Mouse (Mus musculus) cerebellum, adult 11-12 months (tissue): ENCODE results near the gene Fam178b.
"Not testable (repeated sequence)": the region's sequence is repeated elsewhere in the genome, so short reads cannot be mapped to it uniquely, and the experiment has no call there.

Source experiments
- DNase-seq: peaks from one replicate; pipeline ENCODE4 v3.0.0; 2022

The Fam178b gene

GRCm38 (mm10) chr1:36671260-36671659 is 11.7 kb downstream of the Fam178b start:
- no peak for DNase-seq

GRCm38 (mm10) chr1:36670256-36670655 is 12.7 kb downstream of the Fam178b start:
- no peak for DNase-seq

GRCm38 (mm10) chr1:36668007-36668406 is 15.0 kb downstream of the Fam178b start:
- not testable (repeated sequence) for DNase-seq

- DNase-seq = no peak
Observed at GRCm38 (mm10) chr1:36665934-36666333, 17.0 kb downstream of the Fam178b start.

GRCm38 (mm10) chr1:36665165-36665723 is 17.7 kb downstream of the Fam178b start:
- no peak for DNase-seq

- peak; percentile 43 for DNase-seq
Observed at GRCm38 (mm10) chr1:36664457-36664856, 18.5 kb downstream of the Fam178b start.

GRCm38 (mm10) chr1:36658621-36659399 is 24.2 kb downstream of the Fam178b start:
- DNase-seq = no peak

- DNase-seq = no peak
Observed at GRCm38 (mm10) chr1:36657658-36658415, 25.1 kb downstream of the Fam178b start.

GRCm38 (mm10) chr1:36656233-36656632 is 26.8 kb downstream of the Fam178b start:
- DNase-seq = no peak

GRCm38 (mm10) chr1:36655039-36655438 is 27.9 kb downstream of the Fam178b start:
- DNase-seq = no peak

GRCm38 (mm10) chr1:36647631-36648030 is 35.4 kb downstream of the Fam178b start:
- no peak for DNase-seq

- no peak for DNase-seq
Observed at GRCm38 (mm10) chr1:36646285-36646684, 36.7 kb downstream of the Fam178b start.

GRCm38 (mm10) chr1:36644615-36645007 is 38.4 kb downstream of the Fam178b start:
- no peak for DNase-seq

- no peak for DNase-seq
Observed at GRCm38 (mm10) chr1:36643957-36644614, 38.9 kb downstream of the Fam178b start.

- DNase-seq = peak; percentile 81
Observed at GRCm38 (mm10) chr1:36635826-36636485, 47.0 kb downstream of the Fam178b start.

- DNase-seq = peak; percentile 57
Observed at GRCm38 (mm10) chr1:36634940-36635339, 48.0 kb downstream of the Fam178b start.

GRCm38 (mm10) chr1:36633920-36634319 is 49.1 kb downstream of the Fam178b start:
- peak; percentile 44 for DNase-seq

GRCm38 (mm10) chr1:36632846-36633245 is 50.1 kb downstream of the Fam178b start:
- DNase-seq = no peak

- peak; percentile 37 for DNase-seq
Observed at GRCm38 (mm10) chr1:36632090-36632489, 50.9 kb downstream of the Fam178b start.

GRCm38 (mm10) chr1:36631391-36631790 is 51.6 kb downstream of the Fam178b start:
- DNase-seq = peak; percentile 21

GRCm38 (mm10) chr1:36630053-36630739 is 52.8 kb downstream of the Fam178b start:
- DNase-seq = no peak

- no peak for DNase-seq
Observed at GRCm38 (mm10) chr1:36628585-36628984, 54.4 kb downstream of the Fam178b start.
